Mouse (Mus musculus) heart, embryonic 15.5 days (tissue): ENCODE results near the gene Sox1. TPM values are rescaled to one million over a fixed set of nuclear protein-coding genes. Genes with fewer than 3 reads are reported as not detected.

Experiments used
- ATAC-seq: fragments of 200-750 bp; cut with Nextera tagmentation; replicated peaks from 2 replicates; pipeline ENCODE4 v1.8.0; 2017; ENCODE audit warnings: low read depth, moderate TSS enrichment; ENCODE audit not compliant: insufficient number of reproducible peaks, insufficient read depth, low FRiP score
- H3K27ac ChIP-seq: fragments of 300-500 bp; sonication (generic); 2 replicates; pipeline ENCODE4 v1.5.1; 2015; ENCODE audit warnings: mild to moderate bottlenecking, inconsistent platforms
- H3K27me3 ChIP-seq: fragments of 300-500 bp; sonication (generic); 2 replicates; pipeline ENCODE4 v1.6.1; 2015; ENCODE audit warnings: inconsistent platforms
- H3K36me3 ChIP-seq: fragments of 300-500 bp; sonication (generic); 2 replicates; pipeline ENCODE4 v1.6.1; 2015; ENCODE audit warnings: mild to moderate bottlenecking, inconsistent platforms
- H3K4me1 ChIP-seq: fragments of 300-500 bp; sonication (generic); replicated peaks from 2 replicates; pipeline ENCODE4 v1.6.1; 2015; ENCODE audit warnings: inconsistent platforms
- H3K4me2 ChIP-seq: fragments of 300-500 bp; sonication (generic); 2 replicates; pipeline ENCODE4 v1.6.1; 2015; ENCODE audit warnings: inconsistent platforms, mild to moderate bottlenecking, moderate library complexity
- H3K4me3 ChIP-seq: fragments of 300-500 bp; sonication (generic); 2 replicates; pipeline ENCODE4 v1.5.1; 2015; ENCODE audit warnings: mild to moderate bottlenecking, inconsistent platforms
- H3K9ac ChIP-seq: fragments of 300-500 bp; sonication (generic); 2 replicates; pipeline ENCODE4 v1.6.1; 2015; ENCODE audit warnings: mild to moderate bottlenecking, inconsistent platforms
- H3K9me3 ChIP-seq: fragments of 300-500 bp; sonication (generic); replicated peaks from 2 replicates; pipeline ENCODE4 v1.6.1; 2016; ENCODE audit warnings: inconsistent platforms
- WGBS: fragments of 180-500 bp; shearing (Covaris S2); methylation state at CpG from one replicate; pipeline ENCODE4 v1.1.7; 2015; ENCODE audit warnings: mixed read lengths; 5-methylcytosine and 5-hydroxymethylcytosine counted together
- microRNA-seq: library from miRNA; unstranded; fragments of <30 nt; microRNA quantifications from one replicate; pipeline ENCODE4, GENCODE M21; 2016
- polyA plus RNA-seq: library from polyadenylated mRNA; unstranded; fragments of >200 nt; fragmentation: Nextera tagmentation; extraction: Ambion mirVana; gene quantifications from 2 replicates; pipeline ENCODE4 v1.2.1, GENCODE M21; 2015

Sox1 gene
- polyA plus RNA-seq, 1 experiment from 2014 or later = not detected

DNA sequence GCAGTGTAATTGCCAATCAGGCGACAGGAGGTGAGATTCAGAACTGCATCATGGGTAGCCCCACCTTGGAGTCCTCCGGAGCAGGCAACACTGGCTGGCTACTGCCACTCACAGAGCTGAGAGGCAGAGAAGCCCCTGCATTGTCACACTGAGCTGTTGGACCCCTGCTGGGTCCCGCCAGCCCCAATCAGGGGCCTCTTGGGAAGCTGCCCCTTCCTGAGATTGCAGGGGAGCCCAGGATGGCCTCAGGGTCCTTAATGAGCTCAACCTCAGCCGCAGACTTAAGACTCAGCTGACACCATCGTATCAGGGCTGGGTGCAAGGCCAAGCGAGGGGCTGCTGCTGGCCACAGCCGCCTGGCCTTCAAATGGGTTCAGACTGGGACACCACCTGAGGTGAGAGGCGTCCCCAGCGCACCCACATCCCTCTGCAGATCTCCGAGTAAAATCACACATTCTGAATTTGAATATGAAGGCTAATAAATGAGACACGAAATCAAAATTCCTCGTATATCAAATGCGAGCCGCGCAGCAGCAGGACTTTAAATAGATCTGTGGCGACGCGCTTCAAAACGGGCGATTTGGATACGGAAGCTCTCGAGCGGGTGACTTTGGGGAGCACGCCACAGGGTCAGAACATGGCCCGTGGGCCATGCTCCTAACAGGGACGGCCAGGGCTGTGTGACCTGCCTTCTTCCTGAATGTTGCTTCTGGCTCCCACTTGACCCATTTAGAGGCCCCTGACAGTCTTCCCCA lies 51.0 kb downstream of the Sox1 start:
- no peak for ATAC-seq
- Histone ChIP-seq H3K4me3 (0 out of 2 replicates have a peak overlapping the region, but pooled peaks have one; percentile 18), H3K36me3 (no peaks in the 10 kb centered on the region), H3K4me2 (peak overlapping the region; percentile 45), H3K27ac (no peak overlapping the region), H3K9ac (no peak overlapping the region), H3K27me3 (peaks cover 48% of the 10 kb centered on the region), H3K9me3 (no peaks in the 10 kb centered on the region), H3K4me1 (peaks cover 6% of the 10 kb centered on the region; the same call in 1 of the 2 replicates)
- WGBS = 2% methylated on average over 26 of the region's 26 CpGs

Small RNA genes lying within 50 kb of the gene (microRNA-seq; reads per million reads assigned to microRNA genes)
- not detected for gene Gm25239

Other genes with a start within 250 kb of the Sox1 start
- gene A230072I06Rik, start 116.5 kb upstream of the Sox1 start, polyA plus RNA-seq = not detected in 2 replicates
- gene Spaca7, start 177.7 kb downstream of the Sox1 start, polyA plus RNA-seq = not detected in 2 replicates